8 mouse cellular contexts compared by ENCODE assay signal in the genomic region with DNA sequence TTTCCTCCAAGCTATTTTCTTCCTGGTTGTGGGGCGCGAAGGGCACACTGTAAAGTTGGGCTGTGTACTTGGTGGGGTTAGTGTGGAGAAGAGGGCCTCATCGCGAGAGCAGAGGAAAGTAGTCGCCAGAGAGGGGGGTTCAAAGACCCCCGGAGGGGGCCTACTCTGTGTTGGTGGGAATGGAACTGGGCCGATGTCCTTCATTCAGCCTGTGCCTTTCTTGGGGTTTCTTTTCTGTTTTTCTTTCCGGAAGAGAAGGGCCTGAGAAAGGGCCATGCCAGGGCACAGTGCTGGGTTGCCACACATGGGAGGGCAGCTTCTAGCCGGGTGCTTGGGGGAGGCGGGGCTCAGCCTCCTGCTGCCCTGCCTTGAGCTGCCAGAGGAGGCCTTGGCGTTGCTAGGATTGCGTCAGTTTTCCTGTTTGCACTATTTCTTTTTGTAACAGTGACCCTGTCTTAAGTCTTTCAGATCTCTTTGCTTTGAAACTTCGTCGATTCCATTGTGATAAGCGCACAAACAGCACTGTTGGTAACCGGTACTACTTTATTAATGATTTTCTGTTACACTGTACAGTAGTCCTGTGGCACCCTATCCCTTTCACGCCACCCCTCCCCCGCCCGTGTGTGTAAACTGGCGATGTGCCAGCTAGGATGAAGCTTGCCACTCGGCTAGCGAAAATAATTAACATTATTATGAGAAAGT. TPM values are rescaled to one million over a fixed set of nuclear protein-coding genes. Genes with fewer than 3 reads are reported as not detected.
DNase-seq lines count a peak whose midpoint lies in the region; ATAC-seq and TF ChIP-seq lines count a peak whose summit lies in the region.

No protein-coding gene starts in this region.

- DNase-seq in G1E (ENCODE audit: low spot score): peak; percentile 19
- peak; percentile 64 to 67 for DNase-seq in cerebellum, adult 18-20 months
- DNase-seq in frontal cortex, postnatal 10 days (ENCODE audit: low spot score in 2 of 2): peak; percentile 40 to 44
- DNase-seq in left cerebral cortex, adult 11 months (ENCODE audit: low spot score): peak; percentile 36
- peak; percentile 78 to 87 for DNase-seq in lung, postnatal 4 days
- DNase-seq in retina, postnatal 1 day: peak; percentile 71
- DNase-seq in thymus, postnatal 4 days: peak; percentile 63

- no peaks in the 10 kb centered on the region for H3K9me3 ChIP-seq in G1E (replicated peaks)
- H3K9me3 ChIP-seq in hindbrain, embryonic 13.5 days: no peaks in the 10 kb centered on the region

- TF ChIP-seq CTCF in G1E (IDR thresholded peaks at IDR 0.05; ENCODE audit: low read depth, low read length): no peak

- H3K4me1 ChIP-seq in G1E (ENCODE audit: insufficient read depth, low read depth, low read length): peaks cover 15% of the 10 kb centered on the region; the same call in 1 of the 2 replicates
- H3K4me1 ChIP-seq in hindbrain, embryonic 13.5 days (replicated peaks): peaks cover 8% of the 10 kb centered on the region; the same call in 1 of the 2 replicates

- H3K9ac ChIP-seq in hindbrain, embryonic 13.5 days: peak overlapping the region; percentile 90

- H3K4me2 ChIP-seq in hindbrain, embryonic 13.5 days: peak overlapping the region; percentile 62

- H3K27ac ChIP-seq in hindbrain, embryonic 13.5 days: peak overlapping the region; percentile 91

- H3K36me3 ChIP-seq in G1E (replicated peaks): peaks cover 7% of the 10 kb centered on the region
- no peaks in the 10 kb centered on the region for H3K36me3 ChIP-seq in hindbrain, embryonic 13.5 days

- no peaks in the 10 kb centered on the region for H3K27me3 ChIP-seq in G1E (ENCODE audit: insufficient read depth, low read length)
- no peaks in the 10 kb centered on the region for H3K27me3 ChIP-seq in hindbrain, embryonic 13.5 days

- 16% methylated on average over 22 of the region's 22 CpGs for WGBS in hindbrain, embryonic 13.5 days

- H3K4me3 ChIP-seq in G1E (ENCODE audit: low read depth, low read length): peak overlapping the region; percentile 78
- H3K4me3 ChIP-seq in hindbrain, embryonic 13.5 days: peak overlapping the region; percentile 62

- peak; percentile 50 for ATAC-seq in G1E (ENCODE audit: extremely low read depth, insufficient number of reproducible peaks, low FRiP score, poor library complexity, severe bottlenecking)
- ATAC-seq in hindbrain, embryonic 13.5 days (ENCODE audit: low FRiP score): peak; percentile 76

RNA-seq across cellular contexts. Expression of a gene that starts 4.2 kb away (rescaled TPM):
- total RNA-seq in G1E (2014; fragmentation: Nextera tagmentation) (14.3 and 15.1 TPM in 2 replicates), G1E (2017) (39.6 and 40.0 TPM in 2 replicates)
- polyA plus RNA-seq in G1E (2012): 59.2 and 60.2 TPM in 2 replicates
- polyA plus RNA-seq in hindbrain, embryonic 13.5 days (2015; fragmentation: Nextera tagmentation; extraction: Ambion mirVana): 102 and 108 TPM in 2 replicates

Comparison
In these comparisons a context has a peak if more than half of its experiments do, and no peak if none do; other contexts are left out.
1. Peak in every context shown above with its lines: DNase-seq, ATAC-seq, H3K4me3 ChIP-seq and H3K27ac ChIP-seq.
2. DNase-seq: peak in every context shown above with its lines; median percentile 82 in lung, postnatal 4 days; 71 in retina, postnatal 1 day; 66 in cerebellum, adult 18-20 months; 63 in thymus, postnatal 4 days; 42 in frontal cortex, postnatal 10 days; 36 in left cerebral cortex, adult 11 months; 19 in G1E.